Mouse (Mus musculus) ES-E14 (cell line): ENCODE results near the gene Actr1a.

Experiments
- CHD2 ChIP-seq: IDR thresholded peaks from 2 replicates; pipeline ENCODE4 v1.6.1; 2014; ENCODE audit warnings: mild to moderate bottlenecking, low read depth, low read length, inconsistent platforms
- ZNF384 ChIP-seq: IDR thresholded peaks from 2 replicates; pipeline ENCODE4 v1.6.1; 2012; ENCODE audit warnings: low read depth, low read length, inconsistent platforms

GRCm38 (mm10) chr19:46347936-46348668 is 47.4 kb downstream of the Actr1a start:
- TF ChIP-seq CHD2 (no peak), ZNF384 (no peak)
